29 mouse cellular contexts compared by ENCODE assay signal in the genomic region with DNA sequence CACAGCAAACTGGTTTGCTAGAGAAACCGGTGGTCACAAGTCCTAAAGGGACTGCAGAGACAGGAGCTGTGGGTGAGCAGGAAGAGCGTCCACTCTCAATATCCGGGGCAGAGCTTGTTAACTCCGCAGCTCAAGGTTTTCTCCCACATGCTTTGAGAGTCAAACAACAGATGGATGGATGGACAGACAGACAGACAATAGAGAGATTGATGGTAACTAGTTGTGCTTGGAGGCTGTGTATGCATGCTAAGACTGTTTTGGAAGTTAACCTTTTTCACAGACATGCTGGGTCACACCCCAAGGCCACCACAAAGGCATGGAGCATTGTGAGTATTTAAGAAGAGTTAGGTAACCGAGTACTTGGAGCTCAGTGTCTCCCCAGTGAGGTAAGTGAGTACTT. TPM values are rescaled to one million over a fixed set of nuclear protein-coding genes. Genes with fewer than 3 reads are reported as not detected.
A peak's percentile ranks its signal among the peaks of the same experiment; 100 is the strongest.
DNase-seq lines count a peak whose midpoint lies in the region; ATAC-seq lines count a peak whose summit lies in the region.
"Had no signal": no experiment of that assay in that cellular context is flagged by ENCODE, and none has a peak within 500 bp of the region (broad histone marks: within the 10 kb centered on the region; RNA-seq: fewer than 3 reads in every experiment).

No protein-coding gene starts in this region.

- no peak overlapping the region for H3K27ac ChIP-seq in midbrain, embryonic 11.5 days (ENCODE audit: low read depth, low read length)
- H3K27ac ChIP-seq in midbrain, embryonic 15.5 days, result no peak overlapping the region
- H3K27ac ChIP-seq in limb, embryonic 12.5 days, result peak overlapping the region; percentile 59; the same call in 1 of the 2 replicates
- H3K27ac ChIP-seq: embryonic facial prominence, embryonic 13.5 days; embryonic facial prominence, embryonic 15.5 days; forebrain, embryonic 10.5 days; forebrain, embryonic 12.5 days had no signal

- H3K4me1 ChIP-seq in midbrain, embryonic 11.5 days (ENCODE audit: control insufficient read depth, insufficient read depth, low read length), result no peaks in the 10 kb centered on the region
- no peaks in the 10 kb centered on the region for H3K4me1 ChIP-seq in midbrain, embryonic 15.5 days
- H3K4me1 ChIP-seq in limb, embryonic 12.5 days (replicated peaks), result peaks cover 32% of the 10 kb centered on the region

- no peaks in the 10 kb centered on the region for H3K9me3 ChIP-seq in midbrain, embryonic 11.5 days (ENCODE audit: control insufficient read depth, low read length)
- no peaks in the 10 kb centered on the region for H3K9me3 ChIP-seq in midbrain, embryonic 15.5 days
- no peaks in the 10 kb centered on the region for H3K9me3 ChIP-seq in limb, embryonic 12.5 days
- H3K9me3 ChIP-seq: embryonic facial prominence, embryonic 13.5 days; embryonic facial prominence, embryonic 15.5 days; forebrain, embryonic 10.5 days; forebrain, embryonic 12.5 days had no signal

- no peak overlapping the region for H3K4me2 ChIP-seq in midbrain, embryonic 11.5 days
- H3K4me2 ChIP-seq in midbrain, embryonic 15.5 days, result no peak overlapping the region
- H3K4me2 ChIP-seq in limb, embryonic 12.5 days, result no peak overlapping the region
- H3K4me2 ChIP-seq: embryonic facial prominence, embryonic 13.5 days; embryonic facial prominence, embryonic 15.5 days; forebrain, embryonic 12.5 days had no signal

- no peak overlapping the region for H3K9ac ChIP-seq in midbrain, embryonic 11.5 days (ENCODE audit: low read length)
- H3K9ac ChIP-seq in midbrain, embryonic 15.5 days, result no peak overlapping the region
- no peak overlapping the region for H3K9ac ChIP-seq in limb, embryonic 12.5 days (replicated peaks)
- H3K9ac ChIP-seq: embryonic facial prominence, embryonic 13.5 days; embryonic facial prominence, embryonic 15.5 days; forebrain, embryonic 12.5 days had no signal

- ATAC-seq in midbrain, embryonic 11.5 days (ENCODE audit: low FRiP score), result no peak
- no peak for ATAC-seq in midbrain, embryonic 15.5 days (replicated peaks)
- ATAC-seq in limb, embryonic 12.5 days (ENCODE audit: insufficient number of reproducible peaks, insufficient read depth, low FRiP score, low TSS enrichment, low read depth), result no peak
- ATAC-seq: forebrain, embryonic 14.5 days; forebrain, embryonic 16.5 days had no signal

- WGBS in midbrain, embryonic 11.5 days, result 89% methylated on average over 5 of the region's 5 CpGs
- WGBS in midbrain, embryonic 15.5 days, result 92% methylated on average over 5 of the region's 5 CpGs
- 91% methylated on average over 5 of the region's 5 CpGs for whole genome bisulfite sequencing in limb, embryonic 12.5 days

- peak; percentile 59 for DNase-seq in midbrain, embryonic 11.5 days (ENCODE audit: low spot score, missing footprints)
- no peak for DNase-seq in left cerebral cortex, adult 8-10 months (ENCODE audit: low spot score in 2 of 2)
- DNase-seq in lung, postnatal 36 days, result no peak
- DNase-seq: adrenal gland, adult 2 months; adrenal gland, postnatal 10 days; adrenal gland, postnatal 25 days; cerebellum, adult 11 months; cerebellum, adult 18-20 months; cerebellum, adult 8-10 months; cerebellum, adult 9-11 months; cerebellum, postnatal 14 days; cerebellum, postnatal 36 days; embryo, embryonic 11 days had no signal

- H3K36me3 ChIP-seq in midbrain, embryonic 11.5 days (ENCODE audit: control insufficient read depth, insufficient read depth, low read length), result no peaks in the 10 kb centered on the region
- no peaks in the 10 kb centered on the region for H3K36me3 ChIP-seq in midbrain, embryonic 15.5 days (replicated peaks)
- no peaks in the 10 kb centered on the region for H3K36me3 ChIP-seq in limb, embryonic 12.5 days
- H3K36me3 ChIP-seq: embryonic facial prominence, embryonic 13.5 days; embryonic facial prominence, embryonic 15.5 days; forebrain, embryonic 10.5 days; forebrain, embryonic 12.5 days had no signal

- no peak overlapping the region for H3K4me3 ChIP-seq in midbrain, embryonic 11.5 days (ENCODE audit: low read depth, low read length)
- no peak overlapping the region for H3K4me3 ChIP-seq in midbrain, embryonic 15.5 days
- no peak overlapping the region for H3K4me3 ChIP-seq in limb, embryonic 12.5 days (replicated peaks)
- H3K4me3 ChIP-seq: embryonic facial prominence, embryonic 13.5 days; embryonic facial prominence, embryonic 15.5 days; erythroblast, embryonic 14.5 days; forebrain, embryonic 10.5 days; forebrain, embryonic 12.5 days had no signal

- no peaks in the 10 kb centered on the region for H3K27me3 ChIP-seq in midbrain, embryonic 11.5 days (ENCODE audit: control insufficient read depth, insufficient read depth, low read length)
- no peaks in the 10 kb centered on the region for H3K27me3 ChIP-seq in midbrain, embryonic 15.5 days (replicated peaks)
- no peaks in the 10 kb centered on the region for H3K27me3 ChIP-seq in limb, embryonic 12.5 days
- H3K27me3 ChIP-seq: embryonic facial prominence, embryonic 13.5 days; embryonic facial prominence, embryonic 15.5 days; forebrain, embryonic 12.5 days had no signal

RNA-seq across cellular contexts. Expression of a gene that starts 5.4 kb away (rescaled TPM):
- polyA plus RNA-seq in midbrain, embryonic 11.5 days (2014; fragmentation: Nextera tagmentation; extraction: Ambion mirVana), result 0.18 and 0.50 TPM in 2 replicates
- polyA plus RNA-seq in midbrain, embryonic 15.5 days (2015; fragmentation: Nextera tagmentation; extraction: Ambion mirVana), result 1.7 and 1.8 TPM in 2 replicates
- polyA plus RNA-seq in limb, embryonic 12.5 days (2016; fragmentation: Nextera tagmentation; extraction: Ambion mirVana), result 0.17 and 0.18 TPM in 2 replicates
- total RNA-seq in left cerebral cortex, adult 8-10 months (2022), result 1 to 10 TPM; 2.1 to 3.5 (median 2.7) TPM
- total RNA-seq: common myeloid progenitor, adult 5-6 weeks; ES-E14; MEL had no signal
- polyA plus RNA-seq: C2C12; erythroblast, embryonic 14.5 days had no signal

RNA-seq across cellular contexts. Expression of a gene that starts 6.9 kb away (rescaled TPM):
- polyA plus RNA-seq in midbrain, embryonic 11.5 days (2014; fragmentation: Nextera tagmentation; extraction: Ambion mirVana), result not detected in 2 replicates
- polyA plus RNA-seq in midbrain, embryonic 15.5 days (2015; fragmentation: Nextera tagmentation; extraction: Ambion mirVana), result not detected in 2 replicates
- not detected in 2 replicates for polyA plus RNA-seq in limb, embryonic 12.5 days (2016; fragmentation: Nextera tagmentation; extraction: Ambion mirVana)
- not detected for total RNA-seq in left cerebral cortex, adult 8-10 months (2022)
- total RNA-seq: adrenal gland, adult 2 months; adrenal gland, postnatal 10 days; adrenal gland, postnatal 25 days; adrenal gland, postnatal 4 days; common myeloid progenitor, adult 5-6 weeks had no signal
- polyA plus RNA-seq: adrenal gland, adult 2 months; brain, embryonic 14.5 days; embryonic facial prominence, embryonic 11.5 days; embryonic facial prominence, embryonic 13.5 days; embryonic facial prominence, embryonic 15.5 days; erythroblast, embryonic 14.5 days; forebrain, embryonic 10.5 days; forebrain, embryonic 12.5 days; forebrain, embryonic 14.5 days; forebrain, embryonic 16.5 days had no signal
